Mouse (Mus musculus) adrenal gland, adult 2 months (tissue): Measurements from ENCODE around the gene Becn1. TPM values are rescaled to one million over a fixed set of nuclear protein-coding genes. Genes with fewer than 3 reads are reported as not detected.

Experiments used
- DNase-seq: peaks from one replicate; pipeline ENCODE4 v3.0.0; 2021
- polyA plus RNA-seq: library from polyadenylated mRNA; depleted of rRNA; stranded (reverse); fragments of >200 nt; gene quantifications from 2 replicates; pipeline ENCODE4 v1.2.3, GENCODE M21; 2012
- total RNA-seq, 2 experiments: library from RNA; stranded (reverse); gene quantifications; 2 replicates each; pipeline ENCODE4 v1.2.3; 2021

Becn1 gene
- total and polyA plus RNA-seq, 3 experiments, result 81.6 to 160 (median 107) TPM

DNA sequence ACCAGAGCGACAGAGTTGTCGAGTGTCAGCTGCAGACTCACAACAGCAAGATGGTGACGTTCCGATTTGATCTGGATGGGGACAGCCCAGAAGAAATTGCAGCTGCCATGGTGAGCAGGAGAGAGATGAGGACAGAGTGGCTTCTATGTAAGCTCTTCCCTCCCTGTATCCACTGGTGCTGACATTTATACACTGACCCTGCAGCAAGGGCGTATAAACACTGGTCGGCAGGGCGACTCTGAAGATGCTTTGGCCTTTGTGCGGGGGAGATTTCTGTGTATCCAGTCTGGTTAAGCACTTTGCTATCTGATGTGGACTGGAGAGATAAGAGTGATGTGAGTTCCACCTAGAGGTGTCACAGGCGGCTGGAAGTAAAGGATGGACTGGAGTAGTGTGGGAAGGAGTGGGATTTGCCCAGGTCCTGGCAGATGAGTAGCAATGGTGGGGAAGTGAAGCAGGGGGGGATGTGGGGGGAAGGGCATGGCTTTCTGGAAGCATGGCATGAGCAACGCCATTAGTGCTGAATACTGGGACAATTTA, 32.4 kb downstream of the Becn1 start:
- no peak for DNase-seq

DNA sequence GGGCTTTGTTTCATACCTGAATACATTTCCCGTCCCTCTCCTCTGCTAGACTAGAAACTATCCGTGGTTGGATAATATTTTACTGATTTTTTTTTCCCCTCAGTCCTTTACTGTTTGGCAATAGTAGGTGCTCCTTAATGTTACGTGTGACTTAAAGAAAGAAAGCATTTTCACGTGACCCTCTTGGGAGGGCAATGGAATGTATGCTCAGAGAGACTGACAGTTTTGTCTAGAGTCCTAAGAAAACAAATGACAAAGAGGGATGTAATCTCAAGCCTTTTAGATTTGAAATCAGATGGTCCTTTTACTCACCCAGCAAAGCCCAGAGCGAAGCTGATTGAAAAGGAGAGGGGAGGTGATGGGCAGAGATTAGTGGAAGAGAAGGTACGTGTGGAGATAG, 36.2 kb downstream of the Becn1 start:
- DNase-seq, result no peak

DNA sequence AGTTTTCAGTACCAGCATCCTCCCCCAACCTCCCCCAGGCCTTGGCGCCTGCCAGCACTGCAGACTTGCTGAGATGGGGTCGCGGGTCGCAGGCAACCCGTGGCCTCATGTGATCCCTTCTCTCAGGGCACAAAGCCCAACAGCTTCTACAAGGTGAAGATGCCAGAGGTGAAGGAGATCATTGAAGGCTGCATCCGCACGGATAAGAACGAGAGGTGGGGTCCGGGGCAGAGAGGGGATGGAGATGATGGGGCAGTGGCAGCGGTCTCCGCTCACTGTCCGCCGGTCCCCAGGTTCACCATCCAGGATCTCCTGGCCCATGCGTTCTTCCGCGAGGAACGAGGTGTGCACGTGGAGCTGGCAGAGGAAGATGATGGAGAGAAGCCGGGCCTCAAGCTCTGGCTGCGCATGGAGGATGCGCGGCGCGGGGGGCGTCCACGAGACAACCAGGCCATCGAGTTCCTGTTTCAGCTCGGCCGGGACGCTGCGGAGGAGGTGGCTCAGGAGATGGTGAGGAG, 37.1 kb downstream of the Becn1 start:
- no peak for DNase-seq

DNA sequence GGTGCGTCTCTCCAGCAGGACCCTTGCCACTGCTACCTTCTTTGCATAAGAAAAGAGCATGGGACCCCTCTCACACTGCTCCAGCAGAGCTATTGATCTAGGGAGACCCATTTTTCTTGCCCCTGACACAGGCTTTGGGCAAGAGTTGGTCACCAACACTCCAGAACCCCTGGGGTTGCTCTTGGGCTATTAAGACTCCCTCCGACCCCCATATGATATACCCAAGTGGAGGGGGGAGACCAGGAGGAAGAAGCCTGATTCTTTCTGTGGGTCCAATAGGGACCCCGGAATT, 38.2 kb downstream of the Becn1 start:
- no peak for DNase-seq

DNA sequence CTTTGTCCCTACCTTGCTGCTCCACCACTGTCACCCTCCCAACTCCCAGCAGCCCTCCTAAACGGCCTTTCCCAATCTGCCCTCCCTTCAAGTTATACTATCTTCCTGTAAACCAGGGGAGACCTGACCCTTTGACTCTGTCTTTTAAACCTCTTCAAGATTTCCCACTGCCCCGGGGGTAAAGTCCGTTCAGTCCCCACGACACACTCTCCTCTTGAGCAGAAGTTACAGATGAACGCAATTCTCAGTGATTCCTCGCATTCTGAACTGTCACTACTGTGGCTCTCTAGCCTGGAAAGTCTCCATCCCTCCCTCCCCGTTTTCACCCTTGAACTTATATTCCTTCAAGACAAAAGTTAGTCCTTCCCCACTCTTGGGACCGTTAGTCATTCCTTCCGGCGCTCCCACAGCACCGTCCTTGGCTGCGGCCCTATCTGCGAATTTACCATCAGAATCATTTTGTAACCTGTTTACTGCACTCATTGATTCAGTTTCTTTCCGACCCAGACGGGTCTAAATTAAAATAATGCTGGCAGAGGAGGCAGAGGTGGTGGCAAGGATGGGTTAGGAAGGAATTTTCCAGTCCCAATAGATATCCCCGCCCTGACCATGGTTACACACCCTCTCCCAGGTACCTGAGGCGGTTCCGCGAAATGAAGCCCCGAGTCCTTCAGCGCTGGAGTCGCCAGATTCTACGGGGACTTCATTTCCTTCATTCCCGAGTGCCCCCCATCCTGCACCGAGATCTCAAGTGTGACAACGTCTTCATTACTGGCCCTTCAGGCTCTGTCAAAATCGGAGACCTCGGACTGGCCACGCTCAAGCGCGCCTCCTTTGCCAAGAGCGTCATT, 38.7 kb downstream of the Becn1 start:
- no peak for DNase-seq

DNA sequence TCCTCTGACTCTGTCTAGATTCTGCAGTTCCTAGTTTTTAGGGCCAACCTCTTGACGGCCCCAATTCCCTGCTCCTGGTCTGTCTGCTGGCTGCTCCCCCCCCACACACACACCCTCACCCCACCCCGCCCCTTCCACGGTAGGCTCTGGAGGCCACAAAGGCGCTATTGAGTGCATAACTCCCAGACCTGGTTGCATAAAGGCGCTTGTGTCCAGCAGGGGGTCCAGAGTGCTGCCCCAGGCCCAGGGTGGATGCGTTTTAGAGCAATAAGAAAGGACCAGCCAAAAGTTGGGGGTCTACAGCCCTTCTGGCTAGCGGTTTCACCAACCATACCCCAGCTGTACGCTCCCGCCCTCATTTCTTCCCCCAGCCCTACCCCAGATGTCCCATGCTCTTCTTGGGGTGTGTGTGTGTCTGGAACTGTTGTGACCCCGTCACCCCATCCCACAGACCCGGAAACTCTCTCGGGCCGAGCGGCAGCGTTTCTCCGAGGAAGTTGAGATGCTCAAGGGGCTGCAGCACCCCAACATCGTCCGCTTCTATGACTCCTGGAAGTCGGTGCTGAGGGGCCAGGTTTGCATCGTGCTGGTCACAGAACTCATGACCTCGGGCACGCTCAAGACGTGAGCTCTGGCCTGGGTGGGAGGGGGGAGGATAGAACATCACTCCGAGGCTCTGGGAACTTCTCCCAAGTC, 39.7 kb downstream of the Becn1 start:
- DNase-seq, result no peak

DNA sequence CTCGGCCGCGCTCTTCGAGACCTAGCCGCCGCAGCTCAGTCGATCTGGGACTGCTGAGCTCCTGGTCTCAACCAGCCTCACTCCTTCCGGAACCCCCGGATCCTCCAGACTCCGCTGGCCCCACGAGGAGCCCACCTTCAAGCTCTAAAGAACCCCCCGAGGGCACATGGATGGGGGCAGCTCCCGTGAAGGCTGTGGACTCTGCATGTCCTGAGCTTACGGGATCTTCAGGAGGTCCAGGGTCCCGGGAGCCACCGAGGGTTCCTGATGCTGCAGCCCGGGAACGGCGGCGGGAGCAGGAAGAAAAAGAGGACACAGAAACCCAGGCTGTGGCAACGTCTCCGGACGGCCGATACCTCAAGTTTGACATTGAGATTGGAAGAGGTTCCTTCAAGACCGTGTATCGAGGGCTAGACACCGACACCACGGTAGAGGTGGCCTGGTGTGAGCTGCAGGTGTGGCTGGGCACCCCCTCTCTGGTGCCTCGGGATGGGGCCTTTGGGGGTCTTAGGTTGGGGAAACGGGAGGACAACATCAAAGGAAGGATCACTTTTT, 41.2 kb downstream of the Becn1 start:
- no peak for DNase-seq

DNA sequence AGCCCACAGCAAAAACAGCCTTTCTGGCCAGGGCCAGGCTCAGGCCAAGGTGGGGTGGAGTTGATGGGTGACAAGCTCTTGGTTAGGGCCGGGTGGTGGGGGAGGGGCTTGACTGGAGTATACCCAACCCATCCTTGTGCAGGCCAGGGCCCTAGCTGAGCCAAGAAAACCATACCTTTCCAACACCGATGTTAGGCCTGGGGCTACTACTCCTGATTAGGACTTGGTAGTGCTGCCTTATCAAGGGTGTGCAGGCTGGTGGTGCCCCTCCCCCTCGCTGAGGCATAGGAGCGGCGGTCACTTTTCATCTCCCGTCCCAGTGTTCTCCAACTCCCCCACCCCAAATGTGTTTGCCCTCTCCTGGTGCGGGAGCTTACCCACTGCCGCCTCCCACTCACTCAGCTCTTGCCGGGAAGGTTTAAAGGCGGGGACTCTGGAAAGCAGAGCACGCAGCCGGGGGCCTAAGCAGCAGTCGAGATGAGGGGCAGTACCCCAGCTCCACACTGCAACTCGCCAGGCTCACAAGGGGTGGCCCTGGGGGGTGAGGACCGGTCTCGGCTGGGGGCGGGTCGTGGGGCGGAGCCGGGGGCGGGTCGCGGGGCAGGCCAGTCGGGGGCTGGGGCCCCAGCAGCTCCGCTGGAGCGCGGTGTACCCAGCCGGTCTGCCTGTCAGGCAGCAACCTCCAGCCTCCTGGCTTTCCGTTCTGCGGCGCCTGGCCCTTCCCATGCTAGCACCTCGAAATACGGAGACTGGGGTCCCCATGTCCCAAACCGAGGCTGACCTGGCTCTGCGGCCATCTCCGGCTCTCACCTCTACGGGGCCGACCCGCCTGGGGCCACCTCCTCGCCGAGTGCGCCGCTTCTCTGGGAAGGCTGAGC, 41.9 kb downstream of the Becn1 start, which contains the start of gene Wnk4:
Wnk4 (plus strand) TSS at position 620 of the 878 bp plus-strand sequence.
- DNase-seq, result peak; percentile 80

DNA sequence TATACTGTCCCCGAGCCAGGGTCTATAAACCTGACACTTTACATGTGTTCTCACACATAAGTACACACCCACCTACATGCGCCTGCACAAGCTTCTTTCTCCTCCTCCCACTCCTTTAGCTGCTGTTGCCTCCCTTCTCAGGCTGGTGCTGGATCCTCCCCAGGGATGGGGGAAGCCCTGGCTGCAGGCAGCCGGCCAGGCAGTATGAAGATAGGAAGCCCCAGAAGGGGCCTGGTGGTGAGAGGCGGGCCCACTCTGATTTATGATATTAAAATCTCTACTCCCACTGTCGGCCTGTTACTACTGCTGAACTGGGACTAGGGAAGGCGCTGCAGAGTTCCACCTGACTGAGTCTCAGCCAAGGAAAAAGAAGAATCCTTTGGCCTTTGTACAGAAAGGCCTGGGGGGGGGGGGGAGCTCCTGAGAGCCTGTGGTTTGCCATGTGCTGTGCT, 42.8 kb downstream of the Becn1 start:
- no peak for DNase-seq

DNA sequence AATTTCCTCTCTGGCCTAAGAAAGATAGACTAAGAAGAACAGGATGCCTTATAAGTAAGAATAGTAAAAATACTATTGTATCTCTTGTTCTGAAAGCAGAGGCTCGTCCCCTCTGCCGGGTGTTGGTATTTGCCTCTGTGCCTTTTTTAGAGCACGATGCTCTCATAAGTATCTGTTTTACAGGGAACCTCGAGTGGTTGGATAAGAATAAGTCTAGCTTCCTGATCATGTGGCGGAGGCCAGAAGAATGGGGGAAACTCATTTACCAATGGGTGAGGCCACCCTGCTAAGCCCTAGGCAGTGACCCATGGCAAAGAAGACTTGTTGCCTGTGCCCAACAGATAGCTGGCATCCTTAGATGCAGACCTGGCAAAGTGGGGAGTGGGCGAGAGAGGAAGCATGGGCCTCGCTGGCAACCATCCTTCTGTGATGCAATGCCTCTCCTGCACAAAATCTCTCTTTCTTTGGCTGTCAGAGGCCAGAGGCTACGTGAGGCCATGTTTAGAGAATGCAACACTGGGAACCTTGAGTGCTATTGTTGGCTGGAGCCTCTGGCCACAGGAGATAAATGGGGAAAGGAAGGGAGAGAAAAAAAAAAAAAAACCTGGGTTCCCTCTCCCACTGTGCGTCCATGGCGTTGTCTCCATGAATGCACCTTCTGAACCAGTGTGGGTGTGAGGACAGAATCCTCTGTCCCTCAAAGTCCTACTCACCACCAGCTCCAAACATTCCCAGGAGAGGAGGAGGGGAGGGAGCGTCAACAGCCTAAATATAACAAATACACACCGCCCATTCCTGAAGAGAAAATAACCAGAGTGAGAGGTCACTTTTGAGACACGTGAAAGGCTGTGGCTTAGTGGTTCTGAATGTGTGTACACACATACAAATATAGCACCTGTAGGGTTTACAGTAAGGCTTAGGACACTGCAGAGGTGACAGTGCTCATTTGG, 46.0 kb downstream of the Becn1 start:
- no peak for DNase-seq

DNA sequence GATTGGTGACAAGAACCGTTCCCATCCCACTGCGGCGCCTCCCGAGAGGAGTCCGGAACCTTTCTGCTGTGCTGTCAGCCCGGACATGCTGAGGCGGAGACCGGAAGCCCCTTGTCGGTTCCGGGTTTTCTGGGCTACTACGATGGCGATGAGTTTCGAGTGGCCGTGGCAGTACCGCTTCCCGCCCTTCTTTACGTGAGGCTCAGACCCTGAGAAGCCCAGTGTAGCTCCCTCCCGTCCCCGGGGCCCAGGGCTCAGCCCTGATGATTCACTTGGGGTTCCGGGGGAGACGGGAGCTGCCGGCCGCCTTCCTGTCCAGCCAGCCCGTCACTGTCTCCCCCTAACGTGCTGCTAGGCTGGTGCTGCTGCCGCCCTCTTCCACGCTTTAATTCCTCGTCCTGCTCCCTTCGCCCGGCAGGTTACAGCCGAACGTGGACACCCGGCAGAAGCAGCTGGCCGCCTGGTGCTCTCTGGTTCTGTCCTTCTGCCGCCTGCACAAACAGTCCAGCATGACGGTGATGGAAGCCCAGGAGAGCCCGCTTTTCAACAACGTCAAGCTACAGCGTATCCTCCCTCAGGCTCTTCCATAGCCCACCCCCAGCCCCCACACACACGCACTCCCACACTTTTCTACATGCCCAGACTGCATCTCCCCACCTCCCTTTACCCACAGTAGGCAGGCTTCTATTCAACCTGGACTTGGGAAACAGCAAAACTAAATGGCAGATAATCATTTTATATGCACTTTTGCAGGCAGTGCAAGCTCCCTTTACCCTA, 48.3 kb downstream of the Becn1 start, which contains the start of gene Vps25:
Vps25 (plus strand) TSS at position 95 of the 777 bp plus-strand sequence.
- peak; percentile 92 for DNase-seq

DNA sequence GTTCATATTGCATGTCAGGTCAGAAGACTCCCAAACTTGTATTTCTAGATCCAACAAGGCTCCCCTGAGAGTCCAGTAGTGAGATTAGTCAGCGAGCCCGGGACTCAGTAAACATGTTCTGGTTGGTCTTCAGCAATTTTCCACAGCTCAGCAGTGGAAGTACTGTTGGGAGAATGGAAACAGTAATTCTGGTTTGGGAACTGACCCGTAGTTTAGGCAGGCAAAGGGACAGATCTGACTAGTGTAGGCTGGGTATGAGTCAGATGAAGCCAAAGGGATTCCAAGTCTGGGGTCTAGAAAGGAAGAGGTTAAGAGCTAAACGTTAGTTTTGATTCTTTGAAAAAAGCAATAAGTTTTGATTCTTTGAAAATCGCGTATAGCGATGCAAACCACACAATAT, 49.1 kb downstream of the Becn1 start:
- DNase-seq, result no peak

DNA sequence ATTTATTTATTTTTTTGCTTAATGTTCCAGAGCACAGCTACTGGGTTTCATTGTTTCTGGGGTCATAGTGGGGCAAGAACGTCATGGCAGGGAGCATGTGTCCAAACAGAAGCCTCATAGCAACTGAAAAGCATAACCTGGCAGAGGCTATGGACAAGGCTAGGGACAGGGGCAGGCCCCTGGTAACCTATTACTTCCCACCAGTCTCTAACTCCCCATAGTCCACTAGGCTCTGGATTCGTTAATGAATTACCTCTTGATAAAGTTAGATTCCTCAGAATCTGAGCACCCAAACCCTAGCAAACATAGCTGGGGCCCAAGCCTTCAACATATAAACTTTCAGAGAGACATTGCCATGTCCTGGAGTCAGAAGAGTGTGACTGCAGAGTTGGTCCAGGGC, 51.1 kb downstream of the Becn1 start:
- DNase-seq, result no peak

DNA sequence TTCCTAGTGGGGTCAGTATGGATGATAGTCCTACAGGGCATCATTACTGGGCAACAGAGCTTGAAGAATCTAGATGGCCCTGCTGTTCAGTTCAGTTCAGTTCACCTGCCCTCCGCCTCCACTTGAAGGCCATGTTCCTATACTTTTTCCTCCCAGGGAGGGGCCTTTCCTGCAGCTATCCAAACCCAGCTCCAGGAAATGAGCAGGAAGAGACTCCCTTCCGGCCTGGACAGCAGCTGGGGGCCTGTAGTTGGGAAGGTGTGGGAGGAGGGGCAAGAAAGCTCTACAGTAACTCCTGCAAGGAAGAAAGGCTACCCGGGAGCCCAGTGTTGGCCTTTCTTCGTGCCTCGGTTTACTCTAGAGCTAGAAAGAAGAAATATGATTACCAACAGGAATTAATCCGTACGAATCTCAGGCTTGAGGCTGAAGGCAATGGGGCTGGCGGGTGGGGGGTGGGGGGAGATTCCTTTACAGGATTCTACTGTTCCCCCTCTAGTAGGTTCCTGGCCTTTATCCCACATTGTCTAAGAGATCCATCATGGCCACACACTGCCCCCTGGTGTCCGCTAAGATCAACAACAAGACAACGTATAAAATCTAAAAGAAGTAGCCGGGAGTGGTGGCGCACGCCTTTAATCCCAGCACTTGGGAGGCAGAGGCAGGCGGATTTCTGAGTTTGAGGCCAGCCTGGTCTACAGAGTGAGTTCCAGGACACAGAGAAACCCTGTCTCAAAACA, 53.7 kb downstream of the Becn1 start:
- peak; percentile 69 for DNase-seq

DNA sequence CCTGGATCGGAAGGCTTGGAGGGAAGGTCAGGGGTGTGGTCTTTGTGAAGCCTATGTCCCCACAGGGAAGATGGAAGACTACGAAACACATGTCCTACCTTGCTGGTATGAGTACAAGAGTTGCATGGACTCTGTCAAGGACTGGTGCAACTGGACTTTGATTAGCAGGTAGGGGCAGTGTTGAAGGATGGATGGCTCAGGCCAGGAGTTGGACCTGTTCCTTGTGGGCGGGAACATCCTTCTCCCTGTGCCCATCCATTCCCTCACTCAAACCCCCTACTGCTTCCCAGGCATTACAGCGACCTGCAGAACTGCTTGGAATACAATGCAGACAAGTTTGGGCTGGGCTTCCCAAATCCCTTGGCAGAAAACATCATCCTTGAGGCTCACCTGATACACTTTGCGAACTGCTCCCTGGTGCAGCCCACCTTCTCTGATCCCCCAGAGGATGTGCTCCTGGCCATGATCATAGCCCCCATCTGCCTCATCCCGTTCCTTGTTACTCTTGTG, 54.5 kb downstream of the Becn1 start:
- no peak for DNase-seq

DNA sequence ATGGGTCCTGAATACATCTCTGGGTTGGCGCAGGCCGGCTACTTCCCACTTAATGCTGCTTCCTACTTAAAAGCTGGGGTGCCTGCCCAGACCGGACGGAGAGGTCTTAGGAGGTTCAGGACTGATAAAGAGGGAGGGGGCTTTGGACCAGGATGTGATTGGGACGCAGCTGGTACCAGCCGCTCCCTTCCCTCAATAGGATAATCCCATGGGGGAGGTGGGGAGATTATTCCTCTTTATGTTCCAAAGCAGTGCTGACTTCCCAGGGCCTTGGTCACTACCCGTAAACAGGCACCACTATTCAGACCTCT, 55.4 kb downstream of the Becn1 start:
- DNase-seq, result no peak

DNA sequence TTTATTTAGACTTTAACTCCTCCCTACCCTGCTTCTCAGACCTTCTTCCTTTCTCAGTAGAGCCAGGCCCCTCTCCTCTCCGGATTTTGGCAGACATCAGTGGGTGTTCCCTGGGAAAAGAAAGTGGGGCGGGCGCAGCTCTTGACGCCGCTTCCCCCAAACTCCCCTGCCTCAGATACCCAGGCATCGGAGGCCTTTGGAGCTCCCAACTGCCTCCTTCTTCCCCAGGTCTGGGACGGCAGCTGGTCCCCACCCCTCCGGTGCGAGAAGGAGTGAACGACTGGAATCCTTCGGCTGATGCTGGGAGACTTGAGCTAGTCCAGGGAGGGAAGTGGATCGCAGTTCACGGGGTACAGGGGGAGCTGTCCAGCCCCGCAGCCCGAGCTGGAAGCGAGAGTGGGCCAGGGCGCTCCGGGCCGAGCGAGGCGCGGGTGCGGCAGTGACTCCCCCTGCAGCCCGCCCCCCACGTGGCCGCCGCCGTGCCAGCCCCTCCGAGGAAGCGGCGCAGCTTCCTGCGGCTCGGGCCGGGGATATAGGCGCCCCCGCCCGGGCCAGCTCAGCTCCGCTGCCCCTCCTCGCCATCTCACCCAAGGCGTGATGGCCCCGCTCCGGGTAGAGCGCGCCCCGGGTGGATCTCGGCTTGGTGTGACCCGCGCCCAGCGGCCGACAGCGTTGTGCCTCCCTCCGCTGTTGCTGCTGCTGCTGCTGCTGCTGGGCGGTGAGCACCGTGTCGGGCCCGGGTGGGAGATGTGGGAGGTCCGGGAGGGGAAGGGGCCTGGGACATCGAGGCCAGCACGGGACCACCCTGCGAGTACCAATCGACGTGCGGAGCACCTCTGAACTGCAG, 56.0 kb downstream of the Becn1 start, which contains the start of gene Ramp2:
Ramp2 (plus strand) TSS at position 174 of the 847 bp plus-strand sequence.
- peak; percentile 65 for DNase-seq

DNA sequence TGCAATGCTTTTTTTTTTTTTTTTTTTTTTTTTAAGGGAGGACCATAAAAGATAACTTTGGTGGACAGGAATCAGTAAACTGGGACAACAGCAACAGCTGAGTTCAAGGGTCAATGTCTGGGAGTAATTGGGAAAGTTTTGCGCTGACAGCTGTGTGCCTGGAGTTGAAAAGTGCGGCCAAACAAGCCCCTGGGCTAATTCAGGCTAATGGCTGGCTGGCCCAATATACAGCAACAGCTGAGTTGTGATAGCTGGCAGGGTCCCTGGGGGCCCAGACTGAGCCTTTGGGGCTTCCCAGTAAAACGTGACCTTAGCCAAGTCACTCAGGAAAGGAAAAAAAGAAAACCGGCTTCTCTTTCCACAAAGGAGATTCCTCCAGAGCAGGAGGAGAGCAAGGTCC, 57.0 kb downstream of the Becn1 start:
- no peak for DNase-seq
